Mouse (Mus musculus) CD4-positive helper T cell, adult 2 months (primary cell): ENCODE measurements around the gene Clpx.
"Not testable (repeated sequence)": the region's sequence is repeated elsewhere in the genome, so short reads cannot be mapped to it uniquely, and the experiment has no call there.

ENCODE experiments used
- DNase-seq: peaks from one replicate; pipeline ENCODE4 v3.0.0-alpha.2; 2012; ENCODE audit warnings: low read depth, missing footprints, low spot score

The Clpx gene

DNA sequence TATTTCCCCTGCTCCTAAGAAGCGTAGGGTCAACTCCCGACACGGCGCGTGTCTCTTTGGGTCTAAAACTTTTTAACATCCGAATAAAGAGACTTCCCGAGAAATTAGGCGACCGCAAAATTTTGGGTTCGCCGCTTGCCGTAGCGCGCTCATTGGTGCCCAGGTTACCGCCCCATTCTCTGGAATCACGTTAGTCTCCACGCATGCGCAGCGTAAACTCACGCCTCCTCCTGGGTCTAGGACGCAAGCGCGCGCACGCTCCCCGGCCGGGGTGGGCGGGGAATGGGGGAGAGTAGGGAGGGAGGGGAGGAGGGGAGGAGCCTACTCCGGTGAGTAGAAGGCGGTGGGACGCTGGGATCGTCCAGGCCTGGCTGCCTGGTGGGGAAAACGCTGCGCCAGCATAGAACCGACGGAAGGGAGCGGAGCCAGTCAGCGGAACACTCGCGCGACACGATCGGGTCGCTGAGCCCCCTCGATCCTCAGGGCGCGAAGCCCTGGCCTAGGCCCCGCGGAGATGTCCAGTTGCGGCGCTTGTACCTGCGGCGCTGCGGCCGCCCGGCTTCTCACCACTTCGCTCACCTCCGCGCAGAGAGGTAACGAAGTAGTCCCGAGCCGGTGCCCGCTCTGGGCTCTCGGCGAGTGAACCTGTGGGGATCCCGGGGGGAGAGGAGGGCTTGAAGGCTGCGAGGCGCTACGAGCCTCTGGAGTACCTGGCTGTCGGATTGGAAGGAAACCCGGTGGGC, at the start of gene Clpx:
TSS of gene Clpx (plus strand) at position 288 of the 743 bp plus-strand sequence.
- peak; percentile 98 for DNase-seq

DNA sequence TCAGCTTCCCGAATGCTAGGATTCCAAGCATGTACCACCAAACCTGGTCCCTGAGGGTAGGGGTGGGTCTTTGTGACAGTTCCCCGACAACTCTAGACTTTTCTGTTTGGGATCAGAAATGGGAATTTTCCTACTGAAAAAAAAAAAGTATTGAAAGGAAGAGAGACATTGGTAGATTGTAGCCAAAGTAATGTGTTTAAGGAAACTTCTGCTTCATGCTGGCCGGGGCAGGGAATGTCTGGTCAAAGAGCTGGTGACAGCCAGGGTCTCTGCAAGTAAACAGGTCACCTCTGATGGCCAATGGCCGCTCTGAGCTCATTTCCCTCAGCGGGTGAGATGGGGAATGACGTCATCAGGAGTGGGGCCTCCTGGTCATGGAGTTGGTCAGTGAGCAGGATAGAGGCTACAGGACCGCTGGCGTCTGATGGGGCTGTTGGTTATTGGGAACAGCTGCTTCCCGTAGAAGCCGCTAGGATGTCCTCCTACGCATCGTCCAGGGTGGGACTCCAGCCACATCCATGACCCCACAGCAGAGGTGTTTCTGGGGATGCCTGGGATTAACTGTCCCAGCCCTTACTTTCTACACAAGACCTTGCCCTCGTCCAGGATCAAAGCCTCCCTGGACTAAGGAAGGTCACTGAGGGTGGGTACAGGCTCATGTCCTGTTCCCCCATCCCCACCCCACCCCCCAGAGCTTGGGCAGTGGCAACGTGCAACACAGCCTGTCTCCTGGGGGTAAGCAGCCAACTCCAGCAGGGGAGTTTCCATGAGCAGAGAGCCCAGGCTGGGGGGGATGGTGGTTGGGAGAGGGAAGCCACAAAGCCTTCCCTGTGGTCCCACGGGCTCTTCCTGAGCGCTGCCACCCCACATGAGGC, 46.3 kb upstream of the Clpx start:
- no peak for DNase-seq

GRCm38 (mm10) chr9:65248377-65248690, 45.7 kb upstream of the Clpx start:
- DNase-seq, result no peak

DNA sequence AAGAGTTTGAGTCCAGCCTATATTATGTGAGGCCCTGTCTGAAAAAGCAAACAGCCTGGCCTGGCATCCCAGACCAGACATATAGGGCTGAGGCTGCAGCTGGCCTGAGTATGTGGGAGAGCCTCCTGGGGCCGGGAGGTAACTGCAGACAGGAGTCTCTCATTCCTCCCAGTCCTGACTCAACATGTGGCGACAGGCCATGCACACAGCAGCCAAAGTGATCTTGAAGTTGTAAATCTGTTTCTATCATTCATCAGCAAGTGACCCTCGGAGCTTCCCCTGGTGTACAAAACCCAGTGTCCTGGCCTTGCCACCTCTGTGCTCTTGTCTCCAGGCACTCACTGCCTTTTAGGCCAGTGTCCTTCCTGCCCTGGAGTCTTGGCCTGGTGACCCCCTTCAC, 42.0 kb upstream of the Clpx start:
- no peak for DNase-seq

DNA sequence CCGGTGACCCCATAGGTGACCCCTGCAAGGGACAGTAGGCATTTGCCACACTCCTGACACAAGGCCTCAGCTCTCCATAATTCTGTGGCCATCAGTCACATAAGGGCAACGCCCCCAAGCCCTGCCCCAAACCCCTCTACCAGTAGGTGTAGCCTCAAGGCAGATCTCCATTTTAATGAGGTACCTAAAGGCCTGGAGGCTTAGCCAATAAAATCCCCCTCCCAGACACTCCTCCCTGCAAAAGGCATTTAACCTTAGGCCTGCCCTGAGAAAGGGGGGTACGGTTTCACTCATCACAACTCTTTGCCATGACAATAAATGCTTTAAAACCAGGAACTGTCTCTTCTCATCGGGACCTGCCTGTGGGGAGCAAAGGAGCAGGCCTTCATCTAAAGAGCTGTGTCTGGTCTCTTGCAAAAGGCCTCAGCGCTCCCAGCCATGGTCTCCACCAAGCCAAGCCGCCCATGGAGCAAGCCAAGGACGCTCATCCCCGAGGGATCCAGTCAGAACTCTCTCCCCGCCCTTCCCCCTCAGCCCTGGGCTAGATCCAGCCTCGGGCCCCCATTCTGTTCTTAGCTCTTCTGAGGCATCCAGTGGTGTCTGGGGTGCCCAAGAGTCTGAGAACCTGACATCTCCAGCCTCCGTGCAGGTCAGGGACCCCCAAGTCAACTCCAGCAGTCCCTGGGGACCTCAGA, 38.0 kb upstream of the Clpx start:
- DNase-seq, result no peak

- no peak for DNase-seq
These were observed 36.7 kb upstream of the Clpx start for GRCm38 (mm10) chr9:65257218-65257910.

DNA sequence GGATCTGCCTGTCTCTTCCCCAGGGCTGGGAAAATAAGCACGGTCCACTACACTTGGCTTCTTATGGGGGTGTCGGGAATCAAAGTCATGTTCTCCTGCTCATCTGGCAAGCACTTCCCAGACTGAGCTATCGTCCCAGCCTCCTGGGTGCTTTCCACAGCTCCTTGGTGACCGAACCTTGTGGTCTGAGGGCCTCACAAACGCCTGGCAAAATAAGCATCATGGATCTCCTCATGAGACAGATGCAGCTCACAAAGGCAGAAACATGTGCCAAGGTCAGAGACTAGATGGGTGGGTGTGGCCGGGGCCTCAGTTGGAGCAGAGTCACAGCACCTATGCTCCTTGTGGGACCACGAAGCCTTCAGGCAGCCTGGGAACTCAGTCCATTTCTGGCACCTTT, 34.7 kb upstream of the Clpx start:
- no peak for DNase-seq

- DNase-seq, result no peak
These were observed 32.3 kb upstream of the Clpx start for GRCm38 (mm10) chr9:65261591-65262230.

GRCm38 (mm10) chr9:65262641-65263120, 31.4 kb upstream of the Clpx start:
- no peak for DNase-seq

DNA sequence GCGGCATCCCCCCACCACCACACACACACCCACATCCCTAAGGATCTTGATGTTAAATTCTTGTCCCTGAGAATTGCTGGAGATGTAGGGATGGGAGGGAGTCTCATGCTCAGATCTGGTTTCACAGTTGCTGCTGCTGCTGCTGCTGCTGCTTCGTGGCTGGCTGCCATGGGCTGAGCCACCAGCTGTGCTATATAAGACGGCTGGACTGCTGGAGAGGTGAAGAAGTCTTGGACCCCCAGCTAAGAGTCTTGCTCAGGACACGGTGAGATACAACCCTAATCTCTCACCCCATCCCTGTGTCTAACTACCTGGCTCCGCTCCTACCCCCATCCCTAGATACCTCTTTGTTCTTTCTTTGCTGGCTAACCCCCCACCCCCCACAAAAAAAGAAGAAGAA, 29.1 kb upstream of the Clpx start, which contains the start of gene Cilp:
TSS of gene Cilp (plus strand) at position 222 of the 400 bp plus-strand sequence.
- DNase-seq, result no peak

- DNase-seq, result no peak
These were observed 26.1 kb upstream of the Clpx start for GRCm38 (mm10) chr9:65267742-65268515.

DNA sequence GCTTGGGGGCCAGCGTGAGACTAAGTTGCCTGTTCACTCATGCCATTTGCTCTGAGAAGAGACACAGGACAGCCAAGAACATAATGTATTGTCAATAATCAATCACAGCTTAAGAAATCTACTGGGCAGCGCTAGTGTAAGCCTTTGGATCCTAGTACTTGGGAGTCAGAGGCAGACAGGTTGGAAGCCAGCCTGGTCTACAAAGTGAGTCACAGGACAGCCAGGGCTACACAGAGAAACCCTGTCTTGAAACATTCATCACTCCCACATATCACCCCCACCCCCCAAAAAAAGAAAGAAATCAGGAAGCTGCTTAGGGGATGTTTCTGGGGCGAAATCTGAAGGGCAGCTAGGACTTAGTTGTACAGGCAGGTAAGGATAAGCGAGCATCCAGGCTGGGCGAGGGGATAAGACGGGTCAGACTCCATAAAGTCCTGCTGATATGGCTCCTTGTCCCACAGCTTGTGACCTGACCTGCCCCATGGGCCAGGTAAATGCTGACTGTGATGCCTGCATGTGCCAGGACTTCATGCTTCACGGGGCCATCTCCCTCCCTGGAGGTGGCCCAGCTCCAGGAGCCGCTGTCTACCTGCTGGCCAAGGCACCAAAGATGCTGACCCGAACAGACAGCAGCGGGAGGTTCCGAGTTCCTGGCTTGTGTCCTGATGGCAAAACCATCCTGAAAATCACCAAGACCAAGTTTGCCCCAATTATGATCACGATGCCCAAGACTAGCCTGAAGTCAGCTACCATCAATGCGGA, 20.8 kb upstream of the Clpx start:
- DNase-seq, result no peak

DNA sequence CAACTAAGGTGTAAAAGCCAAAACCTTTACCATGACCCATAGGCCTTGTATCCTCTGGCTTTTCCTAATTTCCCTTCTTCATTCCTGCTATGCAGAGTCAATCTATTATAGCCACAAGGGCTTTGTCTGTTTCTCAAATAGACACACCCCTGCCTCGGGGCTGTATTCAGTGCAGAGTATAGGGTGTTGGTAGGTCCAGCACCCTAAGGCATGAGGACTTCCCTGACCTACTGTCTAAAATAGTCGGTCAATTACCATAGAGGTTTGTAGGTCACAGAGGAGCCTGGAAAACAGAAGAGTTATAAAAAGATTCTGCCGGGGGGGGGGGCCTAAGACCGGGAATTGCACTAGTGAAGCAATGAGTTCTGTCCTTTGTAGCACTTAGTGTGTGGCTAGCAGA, 20.2 kb upstream of the Clpx start:
- no peak for DNase-seq

DNA sequence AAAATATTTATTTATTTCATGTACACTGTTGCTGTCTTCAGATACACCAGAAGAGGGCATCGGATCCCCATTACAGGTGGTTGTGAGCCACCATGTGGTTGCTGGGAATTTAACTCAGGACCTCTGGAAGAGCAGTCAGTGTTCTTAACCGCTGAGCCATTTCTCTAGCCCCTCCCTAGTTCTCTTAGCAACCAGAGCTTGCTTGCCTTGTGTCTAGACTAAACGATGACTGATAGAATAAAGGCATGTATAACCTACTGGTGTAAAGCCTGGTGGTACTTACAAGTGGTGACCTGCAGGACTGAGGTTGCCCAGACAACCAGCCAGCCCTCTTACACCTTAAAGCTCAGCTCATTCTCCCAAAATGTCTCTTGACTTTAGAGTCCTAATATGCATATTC, 19.2 kb upstream of the Clpx start:
- not testable (repeated sequence) for DNase-seq

DNA sequence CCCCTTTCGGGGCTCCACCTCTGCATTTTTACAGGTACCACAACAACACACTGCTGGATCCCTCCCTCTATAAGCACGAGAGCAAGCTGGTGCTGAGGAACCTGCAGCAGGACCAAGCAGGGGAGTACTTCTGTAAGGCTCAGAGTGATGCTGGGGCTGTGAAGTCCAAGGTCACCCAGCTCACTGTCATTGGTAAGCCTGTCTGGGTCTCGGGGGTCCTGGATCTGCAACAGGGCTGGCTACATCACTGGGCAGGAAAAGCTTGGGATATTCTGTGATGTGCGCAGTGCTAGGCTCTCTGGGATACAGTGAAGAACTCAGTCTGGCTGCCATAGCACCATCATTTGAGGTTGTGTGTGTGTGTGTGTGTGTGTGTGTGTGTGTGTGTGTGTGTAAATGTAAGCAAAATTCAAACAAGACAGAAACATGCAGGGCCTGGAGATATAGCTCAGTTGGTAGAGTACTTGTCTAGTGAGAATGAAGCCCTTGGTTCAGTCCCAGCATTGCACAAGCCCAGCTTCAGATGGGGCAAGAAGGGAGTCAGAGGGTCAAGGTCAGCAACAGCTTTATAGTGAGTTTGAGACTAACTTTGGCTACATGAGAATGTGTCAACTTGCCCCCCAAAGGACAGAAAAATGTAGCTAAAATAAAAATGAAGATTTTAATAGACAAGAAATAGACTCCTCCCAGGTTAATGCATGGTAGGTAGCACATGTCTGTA, 18.1 kb upstream of the Clpx start:
- DNase-seq, result no peak

DNA sequence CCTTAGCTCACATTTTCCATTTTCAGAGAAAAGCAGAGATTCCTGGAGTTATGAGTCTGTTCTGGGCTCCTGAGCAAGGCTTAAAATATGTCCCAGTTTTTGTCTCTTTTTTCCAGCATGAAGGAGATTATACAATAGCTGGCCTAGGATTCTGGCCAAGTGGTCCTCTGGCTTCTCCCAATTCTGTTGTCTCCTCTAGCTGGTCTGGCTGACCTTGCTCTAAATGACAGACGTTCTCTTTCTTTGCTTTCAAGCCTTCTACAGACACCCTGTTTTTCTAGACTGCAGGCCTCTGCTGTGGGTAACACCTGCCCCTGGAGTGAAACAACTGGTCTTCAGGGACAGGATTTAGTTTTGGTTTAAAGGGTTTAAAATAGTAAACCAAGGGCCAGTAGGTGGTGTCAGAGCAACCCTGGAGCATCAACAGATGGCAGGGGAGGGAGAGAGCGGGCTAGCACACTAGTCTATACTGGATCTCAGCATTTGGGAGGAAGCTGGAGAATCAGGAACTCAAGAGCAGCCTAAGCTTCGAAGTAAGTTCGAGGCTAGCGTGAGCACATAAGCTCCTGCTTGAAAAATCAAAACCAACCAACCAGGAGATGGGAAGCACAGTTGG, 12.4 kb upstream of the Clpx start:
- DNase-seq, result no peak

GRCm38 (mm10) chr9:65283301-65283700, 10.8 kb upstream of the Clpx start:
- DNase-seq, result peak; percentile 49

- DNase-seq, result not testable (repeated sequence)
These were observed 5.8 kb upstream of the Clpx start for GRCm38 (mm10) chr9:65288252-65288651.
